Mouse (Mus musculus) layer of hippocampus, postnatal 10 days (tissue): ENCODE results near the gene Vmn2r17. TPM values are rescaled to one million over a fixed set of nuclear protein-coding genes. Genes with fewer than 3 reads are reported as not detected.

Experiments
- DNase-seq, 2 experiments: peaks; one replicate each; pipeline ENCODE4 v3.0.0; 2021; ENCODE audit warnings: low spot score in 2 of 2
- long read RNA-seq: library from polyadenylated mRNA; stranded (forward); transcript quantifications from one replicate; pipeline ENCODE4 v2.0.0, GENCODE M21; 2023
- total RNA-seq, 2 experiments: library from RNA; stranded (reverse); gene quantifications; 2 replicates each; pipeline ENCODE4 v1.2.3; 2021

Vmn2r17 gene
- total RNA-seq: not detected
- long read RNA-seq: 0 reads

DNA sequence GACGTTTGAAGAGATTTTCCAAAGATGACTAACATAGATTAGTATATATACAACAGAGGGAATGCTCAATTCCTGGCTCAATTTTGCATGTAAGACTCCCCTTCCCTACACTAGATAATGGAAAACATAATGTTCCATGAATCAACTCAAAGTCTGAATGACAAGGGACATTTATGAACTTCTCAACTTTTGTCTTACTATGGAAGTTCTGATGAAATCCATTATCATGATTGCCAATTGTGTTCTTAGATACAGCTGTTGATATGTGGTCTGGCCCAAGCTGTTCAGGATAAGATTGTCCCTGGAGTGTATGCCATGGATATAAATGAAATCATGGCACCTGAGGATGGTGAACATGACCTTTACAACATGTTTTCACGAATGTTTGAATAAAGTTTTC lies at the start of gene Vmn2r17:
Gene Vmn2r17, plus strand, starts transcription at position 301 of the 400 bp plus-strand sequence.
- no peak for DNase-seq

DNA sequence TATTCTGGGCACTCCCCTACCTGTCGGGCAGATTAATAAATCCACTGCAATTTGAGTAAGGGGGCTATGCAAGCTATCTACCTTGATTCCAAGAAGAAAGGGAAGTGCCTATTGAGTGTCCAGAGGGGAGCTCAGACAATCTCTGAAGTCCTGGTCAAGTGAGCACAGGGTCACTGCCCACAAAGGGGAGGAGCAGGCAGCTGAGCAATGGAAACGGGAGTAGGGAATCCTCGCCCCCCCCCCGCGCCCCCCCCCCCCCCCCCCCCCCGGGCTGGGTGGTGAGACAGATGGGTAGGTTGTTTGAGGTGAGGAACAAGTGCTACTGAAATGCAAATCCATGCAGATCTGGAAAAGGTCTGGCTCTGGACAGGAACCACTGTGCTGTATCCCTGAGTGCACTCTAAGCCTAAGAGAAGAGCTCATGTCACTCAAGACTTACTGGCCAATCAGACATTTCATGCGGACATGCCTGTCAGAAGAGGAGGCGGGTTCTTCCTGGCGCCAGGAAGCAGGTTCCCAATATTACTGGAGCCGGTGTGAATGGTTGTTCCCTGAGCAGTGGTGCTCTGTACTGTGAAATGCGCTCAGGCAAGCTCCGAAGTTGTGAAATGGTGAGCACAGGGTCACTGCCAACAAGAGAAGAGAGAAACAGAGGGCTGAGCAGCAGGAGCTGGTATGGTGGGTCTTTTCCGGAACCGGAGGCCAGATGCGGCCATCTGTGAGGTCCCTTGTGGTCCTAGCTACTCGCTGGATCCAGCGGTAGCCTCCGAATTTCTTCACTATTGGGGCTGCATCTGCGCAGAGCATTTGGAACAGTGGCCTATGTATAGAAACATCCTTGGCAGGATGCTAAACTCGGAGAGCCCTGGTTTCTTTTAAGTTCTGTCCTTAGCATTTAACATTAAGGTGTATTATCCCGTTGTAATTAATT lies 47.4 kb downstream of the Vmn2r17 start:
- peak; percentile 4 to 11 for DNase-seq

DNA sequence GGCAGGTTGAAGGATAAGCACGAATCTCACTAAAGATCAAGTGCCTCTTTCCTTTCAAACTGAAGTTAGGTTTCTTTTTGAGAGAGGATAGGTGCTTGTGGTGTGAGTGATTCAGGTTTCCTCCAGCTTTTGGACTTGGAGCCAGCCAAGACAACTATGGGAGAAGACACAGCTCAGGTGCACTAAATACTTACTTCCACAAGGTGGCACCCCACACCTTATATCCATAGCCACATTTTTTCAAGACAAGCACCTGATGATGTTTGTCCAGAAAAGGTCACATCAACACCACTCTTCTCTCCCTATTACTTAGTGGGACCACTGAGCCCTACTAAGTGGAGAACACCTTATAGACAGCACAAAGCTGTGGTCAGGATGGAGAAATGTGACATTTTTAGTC lies 87.2 kb downstream of the Vmn2r17 start:
- peak; percentile 3 to 16 for DNase-seq

Other genes with a start within 250 kb of the Vmn2r17 start
- not detected for gene Vmn2r13, start 227.5 kb upstream of the Vmn2r17 start, total RNA-seq
- gene Vmn2r14, start 195.0 kb upstream of the Vmn2r17 start, total RNA-seq: not detected
- not detected for gene Vmn2r15, start 122.0 kb upstream of the Vmn2r17 start, total RNA-seq
- gene Vmn2r16, start 89.5 kb upstream of the Vmn2r17 start, total RNA-seq: not detected
- gene Crlf2, start 139.3 kb downstream of the Vmn2r17 start, total RNA-seq: 10 to 100 TPM; 33.3 to 43.0 TPM